Mouse (Mus musculus) hindbrain, embryonic 12.5 days (tissue): ENCODE data around the gene Brap. TPM values are rescaled to one million over a fixed set of nuclear protein-coding genes. Genes with fewer than 3 reads are reported as not detected.
"Not testable (repeated sequence)": the region's sequence is repeated elsewhere in the genome, so short reads cannot be mapped to it uniquely, and the experiment has no call there.

Experiments used
- ATAC-seq: fragments of 200-750 bp; cut with Nextera tagmentation; 2 replicates; pipeline ENCODE4 v1.8.0; 2017; ENCODE audit warnings: moderate TSS enrichment; ENCODE audit not compliant: low FRiP score
- H3K27ac ChIP-seq: fragments of 300-500 bp; sonication (generic); 2 replicates; pipeline ENCODE4 v1.5.1; 2016; ENCODE audit warnings: mild to moderate bottlenecking
- H3K27me3 ChIP-seq: fragments of 300-500 bp; sonication (generic); 2 replicates; pipeline ENCODE4 v1.6.1; 2016; ENCODE audit warnings: mild to moderate bottlenecking
- H3K36me3 ChIP-seq: fragments of 300-500 bp; sonication (generic); 2 replicates; pipeline ENCODE4 v1.6.1; 2016; ENCODE audit warnings: mild to moderate bottlenecking
- H3K4me1 ChIP-seq: fragments of 300-500 bp; sonication (generic); 2 replicates; pipeline ENCODE4 v1.6.1; 2016
- H3K4me2 ChIP-seq: fragments of 300-500 bp; sonication (generic); replicated peaks from 2 replicates; pipeline ENCODE4 v1.6.1; 2016; ENCODE audit warnings: mild to moderate bottlenecking
- H3K4me3 ChIP-seq: fragments of 300-500 bp; sonication (generic); 2 replicates; pipeline ENCODE4 v1.5.1; 2016; ENCODE audit warnings: mild to moderate bottlenecking
- H3K9ac ChIP-seq: fragments of 300-500 bp; sonication (generic); 2 replicates; pipeline ENCODE4 v1.6.1; 2016; ENCODE audit warnings: mild to moderate bottlenecking, moderate library complexity
- H3K9me3 ChIP-seq: fragments of 300-500 bp; sonication (generic); replicated peaks from 2 replicates; pipeline ENCODE4 v1.6.1; 2016; ENCODE audit warnings: mild to moderate bottlenecking
- WGBS: fragments of 180-500 bp; shearing (Covaris S2); methylation state at CpG from one replicate; pipeline ENCODE4 v1.1.7; 2016; 5-methylcytosine and 5-hydroxymethylcytosine counted together
- polyA plus RNA-seq: library from polyadenylated mRNA; unstranded; fragments of >200 nt; fragmentation: Nextera tagmentation; extraction: Ambion mirVana; gene quantifications from 2 replicates; pipeline ENCODE4 v1.2.1, GENCODE M21; 2016

Gene Brap
- 51.5 and 52.8 TPM in 2 replicates for polyA plus RNA-seq

DNA sequence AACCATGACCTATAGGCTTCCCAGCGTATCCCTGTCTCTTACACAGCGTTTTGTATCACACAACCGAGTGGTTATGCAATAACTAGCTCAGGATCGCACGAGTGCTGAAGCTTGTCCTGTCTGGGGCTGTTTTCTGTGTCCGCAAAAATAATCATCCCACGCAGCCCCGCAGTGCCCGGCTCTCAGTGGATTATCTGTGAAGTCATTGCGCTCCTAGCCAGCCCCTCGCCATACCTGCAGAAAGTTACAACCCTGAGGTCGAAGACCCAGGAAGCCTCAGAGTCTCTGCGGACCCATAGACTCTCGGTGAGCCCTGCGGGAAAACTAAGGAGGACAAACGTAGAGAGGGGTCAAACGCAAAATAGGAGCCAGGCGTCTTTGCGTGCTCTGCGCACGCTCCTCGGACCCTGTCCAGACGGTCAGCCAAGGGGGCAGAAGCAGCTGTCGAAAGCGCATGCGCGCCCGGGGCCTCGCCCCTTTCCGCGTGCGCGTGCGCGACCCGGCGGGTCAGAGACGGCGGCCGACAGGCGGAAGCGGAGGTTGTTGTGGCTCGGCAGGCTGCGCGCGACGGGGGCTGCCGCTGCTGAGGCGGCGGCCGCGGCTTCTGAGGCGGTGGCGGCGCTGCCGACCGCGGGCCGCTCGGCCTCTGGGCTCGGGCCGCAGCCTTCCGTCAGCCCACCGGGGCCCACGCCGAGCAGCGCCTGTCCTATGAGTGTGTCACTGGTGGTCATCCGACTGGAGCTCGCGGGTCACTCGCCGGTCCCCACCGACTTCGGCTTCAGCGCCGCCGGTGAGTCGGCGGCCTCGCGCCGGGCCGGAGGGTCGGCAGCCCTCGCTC is at the start of gene Brap, which contains the start of gene Acad10:
Brap (plus strand) TSS at position 505 of the 838 bp plus-strand sequence.
Acad10 (minus strand) TSS at position 456 of the 838 bp plus-strand sequence.
- 1% methylated on average over 85 of the region's 85 CpGs for WGBS
- H3K27ac ChIP-seq, result peak within 1 kb of the TSS; percentile 69
- peak; percentile 85 for ATAC-seq
- peaks cover 26% of the 10 kb centered on the region for H3K36me3 ChIP-seq
- H3K4me3 ChIP-seq, result peak within 1 kb of the TSS; percentile 79
- peak within 1 kb of the TSS; percentile 96 for H3K9ac ChIP-seq
- peaks cover 22% of the 10 kb centered on the region for H3K4me1 ChIP-seq
- no peaks in the 10 kb centered on the region for H3K27me3 ChIP-seq
- peak within 1 kb of the TSS; percentile 91 for H3K4me2 ChIP-seq
- H3K9me3 ChIP-seq, result no peaks in the 10 kb centered on the region

DNA sequence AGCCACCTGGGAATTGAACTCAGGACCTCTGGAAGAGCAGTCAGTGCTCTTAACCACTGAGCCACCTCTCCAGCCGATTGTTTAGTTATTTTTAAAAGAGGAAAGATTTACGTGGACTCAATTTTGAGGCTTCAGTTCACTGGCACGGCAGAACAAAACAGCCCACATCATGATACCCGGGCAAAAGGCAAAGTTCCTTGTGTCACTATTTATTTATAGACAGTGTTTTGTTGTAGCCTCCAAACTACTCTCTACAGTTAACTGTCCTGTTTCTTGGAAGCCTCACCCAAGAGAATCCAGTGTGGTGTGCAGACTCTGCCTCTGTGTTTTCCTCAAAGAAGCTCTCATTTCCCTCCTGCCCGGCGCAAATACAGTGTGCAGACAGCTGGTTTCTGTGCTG is 48.3 kb upstream of the Brap start:
- H3K9ac ChIP-seq, result no peak overlapping the region
- no peak for ATAC-seq
- 89% methylated on average over 6 of the region's 6 CpGs for WGBS

DNA sequence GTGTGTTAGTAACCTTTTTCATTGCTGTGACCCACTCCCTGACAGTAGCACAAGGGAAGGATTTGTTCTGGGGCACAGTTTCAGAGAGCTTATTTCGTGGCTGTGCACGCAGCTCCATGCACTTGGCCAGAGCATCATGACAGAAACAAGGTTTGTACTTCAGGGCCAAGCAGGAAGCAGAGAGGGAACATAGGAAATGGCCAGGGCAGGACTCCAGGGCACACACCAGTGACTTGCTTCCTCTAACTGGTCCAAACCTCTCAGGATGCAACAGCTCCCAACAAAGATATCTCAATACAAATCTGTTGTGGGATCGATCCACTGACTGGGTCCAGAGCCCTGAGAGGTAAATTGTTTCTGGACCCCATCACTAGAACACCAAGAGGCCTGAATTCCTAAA is 45.4 kb upstream of the Brap start:
- not testable (repeated sequence) for H3K27ac ChIP-seq, H3K4me3 ChIP-seq, H3K9me3 ChIP-seq, H3K27me3 ChIP-seq, H3K9ac ChIP-seq, ATAC-seq, H3K4me1 ChIP-seq, H3K36me3 ChIP-seq, H3K4me2 ChIP-seq
- WGBS, result 89% methylated on average over 3 of the region's 3 CpGs

More for the DNA sequence above, 48.3 kb upstream of the Brap start:
- no peak overlapping the region for H3K27ac ChIP-seq
- H3K27me3 ChIP-seq, result no peaks in the 10 kb centered on the region
- H3K4me2 ChIP-seq, result no peak overlapping the region
- no peaks in the 10 kb centered on the region for H3K4me1 ChIP-seq
- H3K36me3 ChIP-seq, result no peaks in the 10 kb centered on the region
- H3K9me3 ChIP-seq, result no peaks in the 10 kb centered on the region
- no peak overlapping the region for H3K4me3 ChIP-seq

DNA sequence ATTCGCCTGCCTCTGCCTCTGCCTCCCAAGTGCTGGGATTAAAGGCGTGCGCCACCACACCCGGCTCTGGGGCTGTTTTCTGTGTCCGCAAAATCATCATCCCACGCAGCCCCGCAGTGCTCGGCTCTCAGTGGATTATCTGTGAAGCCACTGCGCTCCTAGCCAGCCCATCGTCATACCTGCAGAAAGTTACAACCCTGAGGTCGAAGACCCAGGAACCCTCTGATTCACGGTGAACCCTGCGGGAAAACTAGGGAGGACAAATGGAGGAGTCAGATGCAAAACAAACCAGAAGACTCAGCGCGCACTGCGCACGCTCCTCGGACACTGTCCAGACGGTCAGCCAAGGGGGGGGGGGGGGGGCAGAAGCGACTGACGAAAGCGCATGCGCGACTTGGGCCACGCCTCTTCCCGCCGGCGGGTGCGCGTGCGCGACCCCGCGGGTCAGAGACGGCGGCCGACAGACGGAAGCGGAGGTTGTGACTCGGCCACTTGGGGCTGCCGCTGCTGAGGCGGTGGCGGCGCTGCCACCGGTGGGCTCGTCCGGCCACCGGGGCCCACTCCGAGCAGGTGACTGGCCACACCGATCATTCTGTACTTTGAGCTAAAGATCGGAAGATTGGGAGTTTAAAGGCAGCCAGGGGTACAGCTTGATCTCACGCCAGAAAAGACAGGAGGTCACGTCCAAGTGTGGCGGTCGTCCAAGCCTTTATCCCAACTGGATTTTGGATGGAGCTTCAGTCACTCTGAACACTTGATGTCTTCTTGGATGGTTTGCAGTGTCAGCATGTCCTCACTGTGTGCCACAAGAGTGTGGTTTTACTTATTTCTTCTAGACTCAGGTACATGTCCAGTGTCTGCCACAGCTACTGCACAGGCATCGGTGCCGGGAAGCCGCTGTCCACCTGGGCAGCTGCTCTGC is 41.5 kb upstream of the Brap start, which contains the start of gene Acad12:
Acad12 (minus strand) TSS at position 347 of the 922 bp plus-strand sequence.
- H3K27ac ChIP-seq, result peak within 1 kb of the TSS; percentile 82
- WGBS, result 1% methylated on average over 51 of the region's 58 CpGs
- peak; percentile 89 for ATAC-seq
- peak within 1 kb of the TSS; percentile 82 for H3K9ac ChIP-seq
- no peaks in the 10 kb centered on the region for H3K9me3 ChIP-seq
- no peaks in the 10 kb centered on the region for H3K27me3 ChIP-seq
- H3K4me2 ChIP-seq, result peak within 1 kb of the TSS; percentile 76
- peaks cover 7% of the 10 kb centered on the region; the same call in 1 of the 2 replicates for H3K4me1 ChIP-seq
- H3K4me3 ChIP-seq, result peak within 1 kb of the TSS; percentile 66
- H3K36me3 ChIP-seq, result no peaks in the 10 kb centered on the region

DNA sequence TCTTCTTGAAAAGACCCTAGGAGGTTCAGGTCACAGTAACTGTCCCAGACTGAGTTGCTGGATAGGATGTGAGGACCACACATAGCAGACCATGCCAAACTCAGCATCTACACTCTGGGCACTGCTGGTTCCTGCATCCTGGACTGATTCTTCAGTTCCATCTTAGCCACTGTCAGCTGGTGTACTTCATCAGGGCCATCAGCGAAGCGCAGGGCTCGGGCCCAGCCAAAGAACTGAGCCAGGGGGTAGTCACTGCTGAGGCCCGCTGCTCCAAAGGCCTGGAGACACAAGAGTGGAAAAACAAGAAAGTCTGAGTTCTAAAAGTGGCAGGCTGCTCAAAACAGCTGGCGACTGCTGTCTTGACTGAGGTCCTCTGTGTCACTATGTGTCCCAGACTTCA is 39.3 kb upstream of the Brap start:
- Histone ChIP-seq H3K36me3 (no peaks in the 10 kb centered on the region), H3K9ac (no peak overlapping the region), H3K4me3 (no peak overlapping the region), H3K4me1 (peaks cover 7% of the 10 kb centered on the region; the same call in 1 of the 2 replicates), H3K4me2 (no peak overlapping the region), H3K9me3 (no peaks in the 10 kb centered on the region), H3K27me3 (no peaks in the 10 kb centered on the region), H3K27ac (no peak overlapping the region)
- ATAC-seq, result no peak
- WGBS, result 95% methylated on average over 5 of the region's 5 CpGs

DNA sequence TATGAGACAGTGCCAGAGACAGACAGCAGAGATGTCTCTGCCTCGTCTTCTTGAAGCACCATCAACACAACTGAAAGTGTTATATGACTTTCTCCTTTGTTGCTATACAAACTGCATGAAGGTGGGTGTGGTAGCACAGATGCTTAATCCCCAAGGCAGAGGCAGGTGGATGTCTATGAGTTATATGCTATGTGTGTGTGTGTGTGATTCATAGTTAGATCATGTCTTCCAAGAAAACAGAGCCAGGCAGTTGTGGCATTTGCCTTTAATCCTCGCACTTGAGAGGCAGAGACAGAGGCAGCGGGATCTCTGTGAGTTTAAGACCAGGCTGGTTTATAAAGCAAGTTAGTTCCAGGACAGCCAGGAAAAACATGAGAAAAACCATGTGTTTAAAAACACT is 37.1 kb upstream of the Brap start:
- 93% methylated on average over 3 of the region's 3 CpGs for WGBS
- H3K4me3 ChIP-seq, result no peak overlapping the region
- no peak for ATAC-seq

DNA sequence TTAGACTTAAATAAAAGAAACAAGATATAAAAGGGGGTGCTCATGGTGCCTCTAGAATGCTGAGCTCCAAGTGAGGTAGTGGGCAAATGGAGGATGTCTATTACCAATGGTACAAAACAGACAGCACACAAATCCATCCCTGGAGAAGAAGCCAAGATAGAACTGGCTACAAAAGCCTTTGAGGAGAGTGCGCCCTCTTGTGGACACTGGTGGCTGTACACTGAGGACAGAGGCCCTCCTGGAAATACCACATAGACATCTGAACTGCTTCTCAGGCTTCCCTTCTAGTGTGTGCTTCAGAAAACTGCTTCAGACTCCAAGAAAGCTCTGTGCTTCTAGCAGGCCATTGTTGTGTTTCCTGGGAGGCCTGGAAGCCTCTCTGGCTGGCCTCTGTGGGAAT is 32.5 kb upstream of the Brap start:
- H3K27me3 ChIP-seq, result no peaks in the 10 kb centered on the region
- 5% methylated on average over 1 of the region's 1 CpGs for WGBS
- peaks cover 7% of the 10 kb centered on the region for H3K4me1 ChIP-seq

More for the DNA sequence above, 37.1 kb upstream of the Brap start:
- H3K4me2 ChIP-seq, result no peak overlapping the region
- no peak overlapping the region for H3K9ac ChIP-seq
- H3K4me1 ChIP-seq, result peaks cover 7% of the 10 kb centered on the region; the same call in 1 of the 2 replicates
- H3K9me3 ChIP-seq, result no peaks in the 10 kb centered on the region
- H3K27me3 ChIP-seq, result no peaks in the 10 kb centered on the region
- H3K27ac ChIP-seq, result no peak overlapping the region
- H3K36me3 ChIP-seq, result no peaks in the 10 kb centered on the region

DNA sequence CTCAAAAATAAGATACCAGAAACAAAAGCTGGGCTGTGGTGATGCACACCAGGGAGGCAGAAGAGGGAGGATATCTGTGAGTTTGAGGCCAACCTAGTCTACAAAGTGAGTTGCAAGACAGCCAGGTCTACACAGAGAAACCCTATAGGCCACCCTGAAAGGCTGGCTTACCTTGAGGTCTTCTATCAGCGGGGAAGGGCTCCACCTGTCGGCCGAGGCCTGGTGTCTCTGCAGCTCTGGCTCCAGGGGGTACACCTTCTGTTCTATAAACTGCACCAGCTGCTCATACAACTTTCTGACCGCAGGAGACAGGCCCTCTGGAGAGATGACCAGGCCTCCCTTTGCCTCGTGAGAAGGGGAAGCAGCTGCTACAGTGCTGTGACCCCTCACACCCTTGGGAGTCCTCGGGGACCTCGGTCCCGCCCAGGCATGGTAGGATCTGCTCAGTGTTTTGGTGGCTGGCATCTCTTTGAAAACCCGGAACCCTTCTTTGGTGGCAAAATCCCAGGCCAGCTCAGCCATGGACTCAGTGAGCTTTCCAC is 29.2 kb upstream of the Brap start:
- H3K4me2 ChIP-seq, ATAC-seq, H3K9ac ChIP-seq, H3K4me3 ChIP-seq, H3K36me3 ChIP-seq, H3K4me1 ChIP-seq, H3K27ac ChIP-seq, H3K27me3 ChIP-seq, H3K9me3 ChIP-seq: not testable (repeated sequence)
- WGBS, result 66% methylated on average over 9 of the region's 9 CpGs

More for the DNA sequence above, 32.5 kb upstream of the Brap start:
- H3K4me2 ChIP-seq, result no peak overlapping the region
- no peak overlapping the region for H3K4me3 ChIP-seq
- ATAC-seq, result no peak
- H3K36me3 ChIP-seq, result no peaks in the 10 kb centered on the region
- H3K27ac ChIP-seq, result no peak overlapping the region
- H3K9ac ChIP-seq, result no peak overlapping the region
- H3K9me3 ChIP-seq, result no peaks in the 10 kb centered on the region

DNA sequence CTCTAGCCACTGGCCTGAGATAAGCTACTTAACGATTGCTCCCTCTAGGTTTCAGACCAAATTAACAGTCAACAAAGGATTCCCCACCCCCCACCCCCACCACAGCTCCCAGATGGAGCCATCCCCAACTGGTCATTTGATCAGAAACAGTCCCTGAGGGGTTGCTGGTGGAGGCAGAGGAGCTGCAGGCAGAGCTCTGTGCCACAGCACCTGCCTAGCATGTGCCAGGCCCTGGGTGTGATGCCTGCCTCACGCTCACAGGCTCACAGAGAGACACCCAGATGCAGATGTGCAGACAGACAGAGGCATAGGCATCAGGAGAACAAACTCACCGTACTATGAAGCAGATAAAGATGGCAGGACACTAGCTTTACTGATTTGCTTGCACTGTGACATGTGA is 27.6 kb upstream of the Brap start:
- H3K9ac ChIP-seq, result no peak overlapping the region
- no peak overlapping the region for H3K4me3 ChIP-seq
- peaks cover 8% of the 10 kb centered on the region for H3K4me1 ChIP-seq
- H3K4me2 ChIP-seq, result no peak overlapping the region
- 0 out of 2 replicates have a peak overlapping the region, but pooled peaks have one; percentile 18 for H3K27ac ChIP-seq
- no peak for ATAC-seq
- H3K36me3 ChIP-seq, result no peaks in the 10 kb centered on the region
- WGBS, result 42% methylated on average over 3 of the region's 3 CpGs
- H3K9me3 ChIP-seq, result no peaks in the 10 kb centered on the region
- H3K27me3 ChIP-seq, result no peaks in the 10 kb centered on the region

DNA sequence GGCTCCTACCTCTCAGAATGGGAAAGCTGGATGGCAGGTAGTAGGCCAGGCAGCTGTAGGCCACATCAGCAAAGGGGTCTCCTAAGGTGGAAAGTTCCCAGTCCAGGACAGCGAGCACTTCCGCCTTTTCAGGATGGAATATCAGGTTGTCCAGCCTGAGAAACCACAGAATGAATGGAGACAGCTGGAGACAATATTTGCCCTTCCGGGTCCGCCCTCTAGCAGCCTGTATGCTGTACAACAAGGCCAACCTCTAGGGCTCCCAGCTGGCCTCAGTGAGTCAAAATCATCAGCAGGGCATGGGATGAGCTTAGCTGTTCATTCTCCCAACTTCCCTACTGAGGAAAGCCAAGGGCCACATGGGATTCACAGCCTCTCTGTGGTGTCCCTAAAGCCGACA is 25.7 kb upstream of the Brap start:
- no peaks in the 10 kb centered on the region for H3K9me3 ChIP-seq
- no peaks in the 10 kb centered on the region for H3K27me3 ChIP-seq
- no peaks in the 10 kb centered on the region for H3K36me3 ChIP-seq
- peaks cover 8% of the 10 kb centered on the region for H3K4me1 ChIP-seq
- no peak overlapping the region for H3K9ac ChIP-seq
- H3K27ac ChIP-seq, result no peak overlapping the region
- H3K4me2 ChIP-seq, result no peak overlapping the region
- ATAC-seq, result no peak
- 90% methylated on average over 5 of the region's 5 CpGs for whole genome bisulfite sequencing
- H3K4me3 ChIP-seq, result no peak overlapping the region

DNA sequence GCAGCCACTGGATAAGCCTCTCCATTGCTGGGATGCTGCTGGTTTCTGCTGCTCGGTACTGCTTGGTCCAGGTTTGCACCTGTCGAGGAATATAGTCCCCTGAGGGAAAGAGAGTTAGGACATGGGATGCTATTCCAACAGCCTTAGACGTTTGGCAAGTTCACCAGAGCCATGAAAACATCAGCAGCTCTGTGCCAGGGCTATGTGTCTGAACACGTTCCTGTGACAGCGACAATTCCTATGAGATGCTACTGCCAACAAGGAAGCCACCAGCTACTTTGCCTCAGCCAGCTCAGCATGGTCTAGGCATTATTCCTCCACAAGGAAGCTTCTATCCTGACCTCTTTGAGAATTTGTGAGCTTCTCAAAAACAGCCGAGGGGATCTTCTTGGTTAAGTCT is 23.1 kb upstream of the Brap start:
- Histone ChIP-seq H3K4me1 (peaks cover 7% of the 10 kb centered on the region), H3K9ac (no peak overlapping the region), H3K9me3 (no peaks in the 10 kb centered on the region), H3K4me3 (no peak overlapping the region), H3K4me2 (no peak overlapping the region), H3K27me3 (no peaks in the 10 kb centered on the region), H3K36me3 (no peaks in the 10 kb centered on the region), H3K27ac (no peak overlapping the region)
- 88% methylated on average over 6 of the region's 6 CpGs for WGBS
- no peak for ATAC-seq

DNA sequence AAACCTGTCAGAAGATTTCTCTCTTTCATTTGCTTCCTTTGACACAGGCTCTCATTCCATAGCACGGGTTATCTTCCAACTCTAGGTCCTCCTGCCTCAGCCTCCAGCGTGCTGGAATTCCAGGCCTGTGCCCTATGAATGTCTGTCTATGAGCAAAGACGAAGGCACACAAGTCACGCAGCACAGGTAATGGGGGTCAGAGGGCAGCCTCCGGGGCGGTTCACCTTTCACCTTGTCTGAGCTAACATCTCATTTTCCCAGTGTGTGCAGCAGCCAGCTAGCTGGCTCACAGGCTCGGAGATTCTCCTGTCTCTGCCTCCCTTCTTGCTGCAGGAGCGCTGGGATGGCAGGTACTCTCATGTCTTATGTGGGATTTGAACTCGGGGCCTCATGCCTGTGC is 20.8 kb upstream of the Brap start:
- no peak overlapping the region for H3K27ac ChIP-seq
- no peaks in the 10 kb centered on the region for H3K27me3 ChIP-seq
- no peaks in the 10 kb centered on the region for H3K36me3 ChIP-seq
- H3K4me1 ChIP-seq, result no peaks in the 10 kb centered on the region
- H3K9me3 ChIP-seq, result no peaks in the 10 kb centered on the region
- H3K4me3 ChIP-seq, result no peak overlapping the region
- H3K9ac ChIP-seq, result no peak overlapping the region
- no peak overlapping the region for H3K4me2 ChIP-seq
- 90% methylated on average over 9 of the region's 9 CpGs for WGBS
- ATAC-seq, result no peak
